Mouse (Mus musculus): ENCODE measurements around the gene Epop.
"Not testable (repeated sequence)": the region's sequence is repeated elsewhere in the genome, so short reads cannot be mapped to it uniquely, and the experiment has no call there.

Epop gene

GRCm38 (mm10) chr11:97660734-97661647 is 31.5 kb upstream of the Epop start:
- DNase-seq (ENCODE audit: low spot score), result no peak

GRCm38 (mm10) chr11:97659990-97660714 is 30.6 kb upstream of the Epop start:
- peak; percentile 77 for DNase-seq (ENCODE audit: low spot score)

DNA sequence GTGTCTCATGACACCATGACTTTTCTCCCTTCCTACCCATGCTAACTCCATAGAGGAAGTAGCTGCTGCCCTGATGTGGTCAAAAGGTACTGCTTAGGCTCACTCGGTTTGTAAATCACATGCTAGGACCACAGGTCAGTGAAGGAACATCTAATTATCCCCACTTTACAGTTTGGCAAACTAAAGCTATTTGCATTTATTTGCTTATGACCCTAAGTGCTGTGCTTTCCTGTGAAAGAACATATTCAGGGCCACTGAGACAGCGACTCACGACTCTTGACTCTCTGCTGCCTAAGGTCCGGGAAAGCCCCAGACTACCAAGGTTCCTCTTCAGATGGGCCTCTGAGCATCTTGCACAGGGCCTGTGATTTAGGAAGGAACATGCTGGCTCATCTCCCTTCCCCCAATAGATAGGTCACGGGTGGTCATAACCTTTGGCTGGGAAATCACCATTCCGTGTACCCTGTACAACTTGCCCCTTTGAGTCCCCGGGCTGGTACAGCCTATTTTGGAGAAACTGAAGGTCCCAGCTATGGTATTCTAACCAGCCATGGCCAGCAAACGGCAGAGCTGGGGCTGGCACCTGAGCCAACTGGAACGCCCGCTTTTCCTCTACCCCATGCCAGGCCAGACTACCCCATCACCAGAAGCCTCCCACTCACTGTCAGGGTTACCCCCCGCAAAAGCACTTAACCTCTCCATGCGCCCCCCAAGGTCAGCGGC is 29.9 kb upstream of the Epop start:
- no peak for DNase-seq (ENCODE audit: low spot score)

GRCm38 (mm10) chr11:97658751-97659266 is 29.3 kb upstream of the Epop start:
- no peak for DNase-seq (ENCODE audit: low spot score)

DNA sequence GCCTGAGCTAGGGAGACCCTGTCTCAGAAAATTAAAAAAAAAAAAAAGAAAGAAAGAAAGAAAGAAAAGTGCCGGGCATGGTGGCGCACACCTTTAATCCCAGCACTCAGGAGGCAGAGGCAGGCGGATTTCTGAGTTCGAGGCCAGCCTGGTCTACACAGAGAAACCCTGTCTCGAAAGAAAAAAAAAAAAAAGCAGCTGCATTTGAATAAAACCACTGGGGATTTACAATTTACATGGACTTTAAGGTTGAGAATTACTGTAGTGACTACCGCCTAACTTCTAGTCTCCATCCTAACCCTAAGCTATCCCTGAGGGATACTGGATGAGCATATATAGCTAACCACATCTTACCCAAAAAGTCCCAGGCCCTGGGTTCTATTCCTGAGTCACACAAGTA is 28.5 kb upstream of the Epop start:
- DNase-seq (ENCODE audit: low spot score), result not testable (repeated sequence)

DNA sequence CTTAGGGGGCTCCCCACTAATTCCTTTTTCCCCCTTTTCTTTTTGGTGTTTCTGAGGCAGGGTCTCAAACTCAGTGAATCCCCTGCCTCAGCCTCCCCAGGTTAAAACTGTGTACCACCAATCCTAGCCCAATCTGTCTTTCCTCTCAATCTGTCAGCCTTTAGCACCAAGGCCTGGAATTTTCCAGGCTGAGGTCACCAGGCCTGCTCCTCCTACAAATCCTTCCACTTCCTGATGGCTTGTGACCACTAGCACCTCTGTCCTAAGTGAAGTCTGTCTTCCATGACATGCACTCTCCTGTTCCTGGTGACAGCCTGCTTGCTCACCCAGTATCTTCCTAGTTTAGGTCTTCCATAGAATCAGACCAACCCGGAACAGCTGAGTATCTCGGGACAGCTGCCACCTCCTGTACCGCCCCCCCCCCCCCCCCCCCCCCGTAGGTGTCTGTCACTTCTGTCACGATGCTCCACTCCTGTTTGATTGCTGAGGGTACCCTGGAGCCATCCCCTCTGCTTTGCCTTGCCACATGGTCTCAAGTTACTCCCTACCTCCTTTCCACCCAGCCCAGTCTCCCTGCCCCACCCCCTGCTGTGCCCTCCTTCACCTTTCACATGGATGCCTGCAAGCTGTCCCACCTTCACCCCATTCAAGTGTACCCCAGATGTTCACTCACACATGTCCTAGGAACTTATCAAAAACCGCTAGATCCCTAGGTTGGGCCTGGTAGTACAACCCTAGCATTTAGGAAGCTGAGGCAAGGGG is 27.9 kb upstream of the Epop start:
- DNase-seq (ENCODE audit: low spot score), result no peak

- DNase-seq (ENCODE audit: low spot score), result no peak
Observed at GRCm38 (mm10) chr11:97656269-97656971, 26.9 kb upstream of the Epop start.

- no peak for DNase-seq (ENCODE audit: low spot score)
Observed at GRCm38 (mm10) chr11:97654210-97654609, 24.7 kb upstream of the Epop start.

DNA sequence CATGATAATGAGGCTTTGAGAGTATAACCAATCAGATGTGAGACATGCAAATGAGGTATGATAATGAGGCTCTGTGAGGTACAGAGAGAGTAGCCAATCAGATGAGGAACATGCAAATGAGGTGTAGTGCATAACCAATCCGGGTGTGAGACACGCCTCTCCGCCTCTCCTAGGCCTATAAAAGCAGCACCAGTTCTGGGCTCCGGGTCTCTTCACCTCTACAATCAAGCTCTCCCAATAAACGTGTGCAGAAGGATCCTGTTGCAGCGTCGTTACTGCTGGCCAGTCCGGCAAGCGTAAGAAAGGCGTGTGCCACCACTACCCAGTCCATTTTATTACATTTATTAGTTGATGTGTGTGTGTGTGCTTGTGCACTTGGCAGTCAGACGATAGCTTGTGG is 23.9 kb upstream of the Epop start:
- not testable (repeated sequence) for DNase-seq (ENCODE audit: low spot score)

DNA sequence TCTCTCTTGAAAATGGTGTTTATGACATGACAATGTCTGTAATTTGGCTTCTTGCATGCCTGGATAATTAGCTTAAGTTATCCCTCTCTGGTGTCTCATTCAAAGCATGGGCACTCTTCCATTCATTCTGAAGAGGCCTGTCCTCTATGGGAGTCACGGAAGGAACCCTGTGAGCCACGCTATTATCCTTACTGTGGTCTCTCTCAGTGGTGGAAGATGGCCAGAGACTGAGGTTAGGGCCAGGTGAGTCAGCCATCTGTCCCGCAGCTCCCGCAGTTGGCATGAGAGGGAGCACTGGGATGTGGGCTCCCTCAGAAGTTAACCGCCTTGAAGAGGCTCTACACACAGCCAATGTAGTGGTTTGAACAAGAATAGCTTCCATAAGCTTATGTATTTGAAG is 20.8 kb upstream of the Epop start:
- DNase-seq (ENCODE audit: low spot score), result no peak

DNA sequence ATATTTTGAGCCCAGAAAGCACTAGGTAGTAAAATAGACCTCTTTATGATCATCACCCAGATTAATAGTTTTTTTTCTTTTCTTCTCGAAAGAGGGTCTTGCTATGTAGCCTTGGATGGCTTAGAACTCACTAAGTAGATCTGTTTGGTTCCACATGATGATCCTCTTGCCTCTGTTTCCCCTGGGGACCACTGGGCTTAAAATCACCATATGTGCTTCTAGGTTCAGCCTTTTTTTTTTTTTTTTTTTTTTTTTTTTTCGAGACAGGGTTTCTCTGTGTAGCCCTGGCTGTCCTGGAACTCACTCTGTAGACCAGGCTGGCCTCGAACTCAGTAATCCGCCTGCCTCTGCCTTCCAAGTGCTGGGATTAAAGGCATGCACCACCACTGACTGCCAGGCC is 19.0 kb upstream of the Epop start:
- not testable (repeated sequence) for DNase-seq (ENCODE audit: low spot score)

GRCm38 (mm10) chr11:97644834-97645233 is 15.3 kb upstream of the Epop start:
- DNase-seq (ENCODE audit: low spot score), result peak; percentile 72

DNA sequence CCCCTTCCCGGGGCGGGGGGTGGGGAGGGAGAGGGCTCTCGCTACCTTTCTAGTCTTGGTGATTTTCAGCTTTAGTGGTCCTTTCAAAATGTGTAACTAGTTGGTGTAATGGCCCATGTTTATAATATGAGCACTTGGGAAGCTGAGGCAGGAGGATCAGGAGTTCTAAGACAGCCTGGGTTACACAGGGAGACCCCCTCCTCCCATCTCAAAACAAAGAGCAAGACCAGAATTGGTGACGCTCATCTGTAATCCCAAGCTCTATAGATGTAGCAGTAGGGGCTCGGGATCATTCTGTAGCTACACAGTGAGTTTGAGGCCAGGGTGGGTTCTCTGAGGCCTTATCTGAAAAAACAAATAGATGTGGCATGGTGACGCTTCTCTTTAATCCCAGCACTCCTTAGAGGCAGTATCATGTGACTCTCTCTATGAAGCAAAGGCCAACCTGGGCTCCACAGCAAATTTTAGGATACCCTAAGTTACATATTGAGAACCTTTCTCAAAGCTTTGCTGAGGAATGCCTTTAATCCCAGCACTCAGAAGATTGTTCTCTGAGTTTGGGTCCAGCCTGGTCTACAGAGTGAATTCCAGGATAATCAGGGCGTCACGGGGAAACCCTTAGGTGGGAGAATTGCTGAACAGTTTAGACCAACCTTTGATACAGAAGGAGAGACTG is 14.0 kb upstream of the Epop start:
- no peak for DNase-seq (ENCODE audit: low spot score)

- no peak for DNase-seq (ENCODE audit: low spot score)
Observed at GRCm38 (mm10) chr11:97642746-97643145, 13.2 kb upstream of the Epop start.

DNA sequence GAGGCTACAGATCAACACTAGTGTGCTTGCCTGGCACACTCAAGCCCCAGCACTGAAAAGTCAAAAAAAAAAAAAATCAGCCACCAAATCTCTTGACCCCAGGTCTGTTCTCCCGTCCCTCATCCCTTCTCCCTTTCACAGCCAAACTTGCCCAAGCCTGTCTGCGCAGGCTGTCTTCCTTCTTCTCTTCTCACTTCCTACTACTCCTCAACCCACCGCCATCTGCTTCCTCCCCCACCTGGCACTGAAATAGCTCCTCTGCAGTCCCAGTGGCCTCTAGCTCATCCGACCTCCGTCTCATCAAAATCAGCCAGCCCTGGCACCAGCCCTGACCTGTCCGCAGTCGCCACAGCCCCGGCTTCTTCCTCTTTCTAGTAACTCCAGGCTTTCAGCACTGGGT is 12.2 kb upstream of the Epop start:
- peak; percentile 68 for DNase-seq (ENCODE audit: low spot score)

DNA sequence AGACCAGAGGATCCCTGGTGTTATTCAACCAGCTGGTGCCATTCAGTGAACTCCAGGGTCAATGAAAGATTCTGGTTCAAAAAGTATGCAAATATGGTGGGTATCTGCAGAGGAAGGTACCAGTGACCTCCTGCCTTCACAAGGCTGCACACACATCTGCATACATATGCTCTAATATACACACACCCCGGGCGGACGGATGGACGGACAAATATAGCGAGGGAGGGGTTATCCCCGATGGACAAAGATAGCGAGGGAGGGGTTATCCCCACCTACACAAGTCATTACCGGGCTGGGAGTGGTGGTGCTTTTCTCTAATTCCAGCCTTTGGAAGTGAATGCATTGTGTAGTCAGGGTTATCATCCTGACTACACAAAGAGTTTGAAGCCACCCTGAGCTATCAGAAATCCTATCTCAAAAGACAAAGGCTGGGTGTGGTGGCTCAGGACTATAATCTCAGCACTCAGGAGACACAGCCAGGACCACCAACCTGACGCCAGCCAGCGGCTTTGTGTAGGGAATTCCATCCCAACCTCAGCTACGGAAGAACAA is 6.0 kb upstream of the Epop start:
- DNase-seq (ENCODE audit: low spot score), result no peak

DNA sequence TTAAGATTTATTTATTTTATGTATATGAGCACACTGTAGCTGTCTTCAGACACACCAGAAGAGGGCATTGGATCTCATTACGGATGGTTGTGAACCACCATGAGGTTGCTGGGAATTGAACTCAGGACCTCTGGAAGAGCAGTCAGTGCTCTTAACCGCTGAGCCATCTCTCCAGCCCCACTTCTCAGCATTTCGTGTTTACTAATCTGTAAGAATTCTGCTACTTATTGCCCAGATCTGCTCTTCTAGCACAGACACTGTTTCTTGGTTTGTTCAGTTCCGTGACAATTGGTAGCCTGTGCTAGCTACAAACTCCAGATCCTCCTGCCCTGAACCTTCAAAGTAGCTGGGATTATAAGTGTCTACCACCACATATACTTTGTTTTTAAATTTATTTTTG is 2.9 kb upstream of the Epop start:
- not testable (repeated sequence) for DNase-seq (ENCODE audit: low spot score)

GRCm38 (mm10) chr11:97631938-97632337 is 2.4 kb upstream of the Epop start:
- peak; percentile 86 for DNase-seq (ENCODE audit: low spot score)

- no peak for DNase-seq (ENCODE audit: low spot score)
Observed at GRCm38 (mm10) chr11:97631500-97631899, 2.0 kb upstream of the Epop start.

GRCm38 (mm10) chr11:97631046-97631445 is 1.5 kb upstream of the Epop start:
- DNase-seq (ENCODE audit: low spot score), result no peak
